Mouse (Mus musculus) left cerebral cortex, postnatal 14 days (tissue): ENCODE results near the gene Cbx4. TPM values are rescaled to one million over a fixed set of nuclear protein-coding genes. Genes with fewer than 3 reads are reported as not detected.

ENCODE experiments used
- DNase-seq, 2 experiments: peaks; one replicate each; pipeline ENCODE4 v3.0.0; 2021 to 2022; ENCODE audit warnings: low spot score in 2 of 2, mixed read lengths in 1 of 2
- intact Hi-C: fragments of 180-260 bp; cut with DNase I; formaldehyde crosslinking; loops from one replicate; pipeline ENCODE4 v1.15.1; 2025
- total RNA-seq, 2 experiments: library from RNA; stranded (reverse); gene quantifications; 2 replicates each; pipeline ENCODE4 v1.2.3; 2021

The Cbx4 gene
- total RNA-seq, 2 experiments from 2014 or later, result 63.2 to 74.0 TPM

DNA sequence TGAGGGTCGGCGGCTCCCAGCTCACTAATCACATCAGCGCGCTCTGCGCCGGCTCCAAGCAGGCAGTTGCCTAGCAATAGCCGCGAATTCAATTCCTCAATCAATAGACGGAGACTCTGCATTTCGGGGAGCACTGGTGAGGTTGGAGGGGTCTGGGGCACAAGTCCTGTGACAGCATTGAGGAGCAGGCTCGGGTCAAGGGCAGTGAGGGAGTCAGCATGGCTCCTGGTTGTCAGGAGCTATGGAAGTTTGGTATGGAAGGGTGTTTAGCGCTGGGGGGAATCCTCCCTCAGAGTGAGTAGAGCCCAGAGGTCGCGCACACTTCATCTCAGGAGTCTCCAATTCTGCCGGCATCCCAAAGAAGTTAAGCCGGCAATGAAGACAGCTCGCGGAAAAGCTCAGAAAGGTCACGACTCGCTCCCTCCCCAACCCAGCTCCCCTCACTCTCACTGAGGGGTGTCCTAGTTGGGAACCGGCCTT lies 50.3 kb downstream of the Cbx4 start:
- intact Hi-C loops, result loop anchor here (5.0 kb wide), 1 partner anchor 38 kb away; no protein-coding TSS in a partner anchor

DNA sequence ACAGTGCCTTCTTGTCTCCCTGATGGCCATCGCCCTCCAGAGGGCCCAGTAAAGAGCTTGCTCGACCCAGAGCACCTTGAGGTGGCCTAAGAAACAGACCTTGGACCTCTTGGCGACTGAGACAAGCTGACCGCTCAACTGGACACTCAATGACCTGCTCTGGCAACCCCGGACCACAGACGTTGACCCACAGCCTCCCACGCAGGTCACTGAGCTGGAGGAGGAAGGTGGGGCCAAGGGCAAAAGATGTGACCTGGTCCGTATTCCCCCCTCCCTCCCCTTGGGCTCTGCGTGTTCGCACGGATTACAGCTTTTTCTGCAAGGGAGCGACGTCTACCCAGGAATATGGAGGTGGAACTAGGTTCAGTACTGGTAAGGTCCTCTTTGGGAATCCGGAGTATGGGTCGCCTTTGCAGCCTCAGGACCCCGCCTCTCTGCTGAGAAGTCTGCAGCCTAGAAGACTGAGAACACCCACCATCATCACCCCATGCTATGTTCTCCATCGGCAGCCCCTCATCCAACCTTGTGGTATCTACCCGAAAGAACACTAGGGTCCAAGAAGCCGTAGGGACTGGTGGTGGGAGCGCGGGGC lies 50.8 kb downstream of the Cbx4 start:
- intact Hi-C loops, result loop anchor here (5.0 kb wide), 1 partner anchor 38 kb away; no protein-coding TSS in a partner anchor
- no peak for DNase-seq

More for the DNA sequence above, 50.3 kb downstream of the Cbx4 start:
- no peak for DNase-seq

DNA sequence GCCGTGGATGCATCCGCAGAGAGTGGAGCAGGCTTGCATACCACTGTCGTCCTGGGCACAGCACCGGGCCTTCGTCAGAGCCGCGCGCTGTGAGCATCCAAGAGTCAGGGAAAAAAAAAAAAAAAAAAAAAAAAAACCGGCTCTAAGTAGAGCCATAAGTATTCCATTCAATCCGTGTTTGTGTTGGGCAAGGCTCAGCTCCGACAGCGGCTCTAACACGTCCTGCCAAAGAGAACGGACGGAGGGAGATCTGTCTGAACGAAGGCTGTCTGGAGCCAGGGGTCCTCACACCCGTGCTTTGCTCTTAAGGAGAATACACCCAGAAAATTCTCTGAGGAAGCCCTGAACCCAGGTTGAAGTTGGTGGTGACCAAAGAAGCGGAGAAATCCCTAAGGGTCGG lies 51.4 kb downstream of the Cbx4 start:
- intact Hi-C loops, result loop anchor here (5.0 kb wide), 1 partner anchor 37 kb away; no protein-coding TSS in a partner anchor
- no peak for DNase-seq

DNA sequence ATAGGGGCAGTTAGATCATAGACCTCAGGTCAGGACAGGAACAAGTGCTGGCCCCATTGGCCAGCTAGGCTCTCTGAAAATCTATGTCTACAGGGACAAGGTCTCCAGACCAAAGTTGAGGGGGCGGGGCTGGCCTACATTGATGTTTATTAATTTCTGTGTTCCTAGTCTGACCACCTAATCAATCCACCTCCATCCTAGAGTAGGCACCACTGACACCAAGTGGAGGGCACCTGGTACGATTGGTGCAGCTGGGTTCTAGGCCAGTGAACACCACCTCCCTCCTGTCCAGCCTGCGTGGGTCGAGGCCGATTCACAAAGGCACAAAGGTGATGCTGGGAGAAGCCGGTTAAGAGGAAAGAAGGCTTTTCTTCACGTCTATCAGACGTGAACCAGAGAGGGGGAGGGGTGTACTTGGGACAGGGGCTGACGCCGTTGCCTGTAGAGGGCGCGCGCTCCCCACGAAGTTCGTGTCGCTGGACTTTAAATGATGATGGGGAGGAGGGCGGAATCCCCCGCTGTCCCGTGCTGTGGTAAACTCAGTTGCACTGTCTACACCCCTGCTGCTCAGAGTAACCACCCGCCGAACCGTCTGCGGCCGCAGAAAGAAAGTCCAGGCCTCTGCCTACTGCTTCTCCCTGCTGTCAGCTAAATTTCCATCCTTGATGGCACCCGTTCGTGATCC lies 52.0 kb downstream of the Cbx4 start:
- intact Hi-C loops, result no loop called here

More for the DNA sequence above, 52.0 kb downstream of the Cbx4 start:
- peak; percentile 80 to 82 for DNase-seq

Other genes with a start within 250 kb of the Cbx4 start
- 100 to 1,000 TPM; 297 to 325 TPM for gene Rbfox3, start 174.6 kb downstream of the Cbx4 start, total RNA-seq
- gene Enpp7, start 98.0 kb downstream of the Cbx4 start, total RNA-seq, result not detected
- 1 to 10 TPM; 2.4 to 3.4 TPM for gene Cbx2, start 63.3 kb downstream of the Cbx4 start, total RNA-seq
- gene Cbx8, start 45.3 kb downstream of the Cbx4 start, total RNA-seq, result 10 to 100 TPM; 12.9 to 15.4 TPM
- gene Tbc1d16, start 142.3 kb upstream of the Cbx4 start, total RNA-seq, result 10 to 100 TPM; 51.3 to 56.4 TPM
- 1 to 10 TPM; 1.1 to 1.8 TPM for gene Ccdc40, start 142.4 kb upstream of the Cbx4 start, total RNA-seq
- gene Gaa, start 181.7 kb upstream of the Cbx4 start, total RNA-seq, result 100 to 1,000 TPM; 142 to 157 TPM
- gene Eif4a3, start 213.9 kb upstream of the Cbx4 start, total RNA-seq, result 10 to 100 TPM; 84.6 to 92.1 TPM
- gene Card14, start 221.5 kb upstream of the Cbx4 start, total RNA-seq, result under 1 TPM; 0.31 to 0.42 TPM